Mouse (Mus musculus): ENCODE results near the gene Tle6. TPM values are rescaled to one million over a fixed set of nuclear protein-coding genes. Genes with fewer than 3 reads are reported as not detected.

Gene Tle6
- polyA plus RNA-seq, 1 experiment from 2014 or later, result 25.6 TPM

GRCm38 (mm10) chr10:81546788-81547571 lies 53.9 kb downstream of the Tle6 start:
- H3K4me1 ChIP-seq (ENCODE audit: control insufficient read depth, insufficient read depth, low read length), result peaks cover 28% of the 10 kb centered on the region
- no peaks in the 10 kb centered on the region for H3K36me3 ChIP-seq (ENCODE audit: control insufficient read depth, insufficient read depth, low read length)
- H3K27me3 ChIP-seq (ENCODE audit: control insufficient read depth, insufficient read depth, low read length), result no peaks in the 10 kb centered on the region
- no peaks in the 10 kb centered on the region for H3K9me3 ChIP-seq (replicated peaks; ENCODE audit: control insufficient read depth, low read length)
- no peak for ATAC-seq (replicated peaks; ENCODE audit: insufficient number of reproducible peaks, low FRiP score, low TSS enrichment)
- no peak overlapping the region for H3K9ac ChIP-seq (ENCODE audit: low read depth, low read length)
- no peak overlapping the region for H3K27ac ChIP-seq (ENCODE audit: low read depth, low read length)
- WGBS (ENCODE audit: insufficient replicate concordance), result 88% methylated on average over 13 of the region's 13 CpGs
- H3K4me3 ChIP-seq (ENCODE audit: low read depth, low read length), result no peak overlapping the region
- no peak overlapping the region for H3K4me2 ChIP-seq

- no peak overlapping the region for H3K4me2 ChIP-seq
- no peaks in the 10 kb centered on the region for H3K36me3 ChIP-seq (ENCODE audit: control insufficient read depth, insufficient read depth, low read length)
- WGBS (ENCODE audit: insufficient replicate concordance), result 54% methylated on average over 5 of the region's 5 CpGs
- peak overlapping the region; percentile 40; the same call in 1 of the 2 replicates for H3K9ac ChIP-seq (ENCODE audit: low read depth, low read length)
- no peak for ATAC-seq (replicated peaks; ENCODE audit: insufficient number of reproducible peaks, low FRiP score, low TSS enrichment)
- no peaks in the 10 kb centered on the region for H3K27me3 ChIP-seq (ENCODE audit: control insufficient read depth, insufficient read depth, low read length)
- H3K27ac ChIP-seq (ENCODE audit: low read depth, low read length), result no peak overlapping the region
- H3K4me3 ChIP-seq (ENCODE audit: low read depth, low read length), result no peak overlapping the region
- H3K4me1 ChIP-seq (ENCODE audit: control insufficient read depth, insufficient read depth, low read length), result peaks cover 35% of the 10 kb centered on the region
- no peaks in the 10 kb centered on the region for H3K9me3 ChIP-seq (replicated peaks; ENCODE audit: control insufficient read depth, low read length)
Measured at GRCm38 (mm10) chr10:81546332-81546731, 54.5 kb downstream of the Tle6 start.

DNA sequence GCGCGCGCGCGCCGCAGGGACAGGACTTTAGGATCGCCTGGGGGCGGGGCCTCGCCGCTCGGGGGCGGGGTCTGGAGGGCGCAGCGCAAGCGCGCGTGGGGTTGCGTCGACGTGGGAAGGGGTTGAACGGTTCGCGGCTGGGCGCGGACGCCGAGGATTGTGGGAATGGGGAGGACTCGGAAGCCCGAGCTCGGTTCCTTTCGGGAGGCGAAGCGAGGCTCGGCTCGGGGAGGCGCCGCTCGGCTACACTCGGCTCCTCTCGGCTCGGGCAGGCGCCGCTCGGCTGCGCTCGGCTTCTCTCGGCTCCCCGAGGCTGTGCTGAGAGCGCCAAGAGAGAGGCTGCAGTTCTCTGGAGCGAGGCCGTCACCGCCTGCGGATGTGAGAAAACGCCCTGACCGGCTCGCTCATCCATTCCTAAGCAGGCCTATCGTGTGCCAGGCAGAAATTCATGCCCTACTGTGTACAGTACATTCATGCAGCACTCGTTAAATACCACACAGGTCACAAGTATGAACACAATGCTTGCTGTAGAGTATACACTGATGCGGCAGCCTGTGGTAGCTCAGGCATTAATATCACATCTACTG lies 55.6 kb downstream of the Tle6 start, which contains the start of gene Gna11:
Gene Gna11 (minus strand): TSS at position 30 of the 587 bp plus-strand sequence.
- H3K9me3 ChIP-seq (replicated peaks; ENCODE audit: control insufficient read depth, low read length), result no peaks in the 10 kb centered on the region
- peak within 1 kb of the TSS; percentile 87 for H3K9ac ChIP-seq (ENCODE audit: low read depth, low read length)
- no peaks in the 10 kb centered on the region for H3K27me3 ChIP-seq (ENCODE audit: control insufficient read depth, insufficient read depth, low read length)
- H3K4me1 ChIP-seq (ENCODE audit: control insufficient read depth, insufficient read depth, low read length), result peaks cover 36% of the 10 kb centered on the region
- ATAC-seq (replicated peaks; ENCODE audit: insufficient number of reproducible peaks, low FRiP score, low TSS enrichment), result peak; percentile 91
- no peaks in the 10 kb centered on the region for H3K36me3 ChIP-seq (ENCODE audit: control insufficient read depth, insufficient read depth, low read length)
- H3K27ac ChIP-seq (ENCODE audit: low read depth, low read length), result peak within 1 kb of the TSS; percentile 87
- peak within 1 kb of the TSS; percentile 93 for H3K4me3 ChIP-seq (ENCODE audit: low read depth, low read length)
- WGBS (ENCODE audit: insufficient replicate concordance), result 1% methylated on average over 57 of the region's 59 CpGs
- peak within 1 kb of the TSS; percentile 97 for H3K4me2 ChIP-seq

- Histone ChIP-seq H3K9ac (ENCODE audit: low read depth, low read length) (peak overlapping the region; percentile 87), H3K4me2 (peak overlapping the region; percentile 97), H3K27me3 (ENCODE audit: control insufficient read depth, insufficient read depth, low read length) (no peaks in the 10 kb centered on the region), H3K36me3 (ENCODE audit: control insufficient read depth, insufficient read depth, low read length) (no peaks in the 10 kb centered on the region), H3K9me3 (replicated peaks; ENCODE audit: control insufficient read depth, low read length) (no peaks in the 10 kb centered on the region), H3K27ac (ENCODE audit: low read depth, low read length) (peak overlapping the region; percentile 87), H3K4me1 (ENCODE audit: control insufficient read depth, insufficient read depth, low read length) (peaks cover 36% of the 10 kb centered on the region), H3K4me3 (ENCODE audit: low read depth, low read length) (peak overlapping the region; percentile 93)
- under 1% methylated on average over 85 of the region's 93 CpGs for WGBS (ENCODE audit: insufficient replicate concordance)
- ATAC-seq (replicated peaks; ENCODE audit: insufficient number of reproducible peaks, low FRiP score, low TSS enrichment), result peak; percentile 20; the same call in 1 of the 2 replicates
Measured at GRCm38 (mm10) chr10:81544296-81545160, 56.3 kb downstream of the Tle6 start.

DNA sequence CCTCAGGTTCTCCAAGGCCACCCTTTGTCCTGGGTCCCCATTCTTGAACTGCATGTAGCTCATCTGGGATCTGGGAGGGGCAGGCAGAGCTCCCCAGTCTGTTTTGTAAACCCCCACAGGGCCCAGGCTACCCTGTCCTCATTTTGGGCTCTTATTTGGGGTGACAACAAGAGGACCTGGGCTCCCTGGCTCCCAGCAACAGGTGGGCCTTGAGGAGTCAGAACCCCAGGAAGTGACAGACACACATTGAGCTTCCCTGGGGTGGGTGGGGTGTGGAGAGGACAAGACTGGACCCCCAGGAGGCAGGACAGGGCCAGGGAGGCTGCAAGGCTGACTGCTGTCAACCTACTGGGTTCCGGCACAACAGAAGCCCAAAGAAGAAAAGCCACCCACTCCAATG lies 57.2 kb downstream of the Tle6 start:
- H3K36me3 ChIP-seq (ENCODE audit: control insufficient read depth, insufficient read depth, low read length), result no peaks in the 10 kb centered on the region
- H3K27ac ChIP-seq (ENCODE audit: low read depth, low read length), result no peak overlapping the region
- no peaks in the 10 kb centered on the region for H3K27me3 ChIP-seq (ENCODE audit: control insufficient read depth, insufficient read depth, low read length)
- peak overlapping the region; percentile 87 for H3K9ac ChIP-seq (ENCODE audit: low read depth, low read length)
- no peak for ATAC-seq (replicated peaks; ENCODE audit: insufficient number of reproducible peaks, low FRiP score, low TSS enrichment)
- 91% methylated on average over 1 of the region's 1 CpGs for WGBS (ENCODE audit: insufficient replicate concordance)
- H3K9me3 ChIP-seq (replicated peaks; ENCODE audit: control insufficient read depth, low read length), result no peaks in the 10 kb centered on the region
- H3K4me2 ChIP-seq, result peak overlapping the region; percentile 97
- peak overlapping the region; percentile 93 for H3K4me3 ChIP-seq (ENCODE audit: low read depth, low read length)
- peaks cover 36% of the 10 kb centered on the region for H3K4me1 ChIP-seq (ENCODE audit: control insufficient read depth, insufficient read depth, low read length)

- Histone ChIP-seq H3K27ac (ENCODE audit: low read depth, low read length) (no peak overlapping the region), H3K36me3 (ENCODE audit: control insufficient read depth, insufficient read depth, low read length) (no peaks in the 10 kb centered on the region), H3K9ac (ENCODE audit: low read depth, low read length) (peak overlapping the region; percentile 87), H3K27me3 (ENCODE audit: control insufficient read depth, insufficient read depth, low read length) (no peaks in the 10 kb centered on the region), H3K4me1 (ENCODE audit: control insufficient read depth, insufficient read depth, low read length) (peaks cover 36% of the 10 kb centered on the region), H3K4me3 (ENCODE audit: low read depth, low read length) (peak overlapping the region; percentile 93), H3K9me3 (replicated peaks; ENCODE audit: control insufficient read depth, low read length) (no peaks in the 10 kb centered on the region), H3K4me2 (peak overlapping the region; percentile 97; the same call in 1 of the 2 replicates)
- no peak for ATAC-seq (replicated peaks; ENCODE audit: insufficient number of reproducible peaks, low FRiP score, low TSS enrichment)
- 69% methylated on average over 7 of the region's 7 CpGs for WGBS (ENCODE audit: insufficient replicate concordance)
Measured at GRCm38 (mm10) chr10:81542727-81543460, 58.0 kb downstream of the Tle6 start.

DNA sequence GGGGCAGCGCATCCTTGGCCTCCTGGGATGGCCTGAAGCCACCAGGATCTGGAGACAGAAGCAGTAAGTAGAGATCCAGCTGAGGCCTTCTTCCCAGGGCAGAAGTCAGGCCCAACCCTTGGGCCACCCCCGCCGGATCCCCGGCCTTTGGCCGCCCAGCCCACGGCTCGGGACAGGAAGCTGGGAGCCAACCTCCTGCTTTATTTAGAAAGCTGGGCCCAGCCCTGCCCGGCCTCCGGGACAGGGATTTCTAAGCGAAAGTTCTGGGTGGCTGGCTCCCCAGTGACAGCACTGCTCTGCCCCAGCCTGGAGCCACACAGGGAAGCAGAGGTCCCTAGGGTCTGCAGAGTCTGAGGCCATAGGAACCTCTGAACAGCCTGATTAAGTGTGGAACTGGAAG lies 59.1 kb downstream of the Tle6 start:
- peak overlapping the region; percentile 22 for H3K4me2 ChIP-seq
- no peak overlapping the region for H3K4me3 ChIP-seq (ENCODE audit: low read depth, low read length)
- no peaks in the 10 kb centered on the region for H3K36me3 ChIP-seq (ENCODE audit: control insufficient read depth, insufficient read depth, low read length)
- H3K9ac ChIP-seq (ENCODE audit: low read depth, low read length), result peak overlapping the region; percentile 47
- H3K27ac ChIP-seq (ENCODE audit: low read depth, low read length), result peak overlapping the region; percentile 15; the same call in 1 of the 2 replicates
- H3K27me3 ChIP-seq (ENCODE audit: control insufficient read depth, insufficient read depth, low read length), result no peaks in the 10 kb centered on the region
- peaks cover 36% of the 10 kb centered on the region for H3K4me1 ChIP-seq (ENCODE audit: control insufficient read depth, insufficient read depth, low read length)
- no peaks in the 10 kb centered on the region for H3K9me3 ChIP-seq (replicated peaks; ENCODE audit: control insufficient read depth, low read length)
- ATAC-seq (replicated peaks; ENCODE audit: insufficient number of reproducible peaks, low FRiP score, low TSS enrichment), result no peak
- 56% methylated on average over 10 of the region's 10 CpGs for WGBS (ENCODE audit: insufficient replicate concordance)

DNA sequence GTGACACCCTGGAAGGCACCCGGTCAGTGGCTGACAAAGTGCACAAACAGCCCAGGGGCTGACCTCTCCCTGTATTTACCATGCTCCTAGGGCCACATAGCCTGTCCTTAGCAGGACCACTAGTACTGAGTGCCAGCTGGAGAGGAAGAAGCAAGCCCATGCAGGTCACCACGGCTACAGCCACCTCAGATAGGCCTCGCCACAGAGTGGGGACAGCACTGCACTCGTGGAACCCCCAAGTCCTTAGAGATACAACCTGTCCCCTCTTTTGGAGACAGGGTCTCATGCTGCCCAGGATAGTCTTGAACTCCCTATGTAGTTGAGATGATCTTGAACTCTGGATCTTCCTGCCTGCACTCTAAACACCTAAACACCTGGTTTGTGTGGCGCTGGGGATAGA lies 59.5 kb downstream of the Tle6 start:
- no peaks in the 10 kb centered on the region for H3K9me3 ChIP-seq (replicated peaks; ENCODE audit: control insufficient read depth, low read length)
- H3K4me1 ChIP-seq (ENCODE audit: control insufficient read depth, insufficient read depth, low read length), result peaks cover 36% of the 10 kb centered on the region
- WGBS (ENCODE audit: insufficient replicate concordance), result 76% methylated on average over 5 of the region's 5 CpGs
- H3K36me3 ChIP-seq (ENCODE audit: control insufficient read depth, insufficient read depth, low read length), result no peaks in the 10 kb centered on the region
- no peak overlapping the region for H3K27ac ChIP-seq (ENCODE audit: low read depth, low read length)
- H3K27me3 ChIP-seq (ENCODE audit: control insufficient read depth, insufficient read depth, low read length), result no peaks in the 10 kb centered on the region
- H3K4me3 ChIP-seq (ENCODE audit: low read depth, low read length), result no peak overlapping the region
- peak overlapping the region; percentile 47 for H3K9ac ChIP-seq (ENCODE audit: low read depth, low read length)
- ATAC-seq (replicated peaks; ENCODE audit: insufficient number of reproducible peaks, low FRiP score, low TSS enrichment), result no peak
- peak overlapping the region; percentile 22 for H3K4me2 ChIP-seq

Data from heart, embryonic 11.5 days (tissue).